Mouse (Mus musculus): ENCODE measurements at regions not wholly inside any gene's neighbourhood (a gene's known extent, or its start where the extent isn't known, plus 50 kb on each side); places are given as distances from the start of the nearest gene placed in this dataset.

GRCm38 (mm10) chr11:112545231-112546010 is 236.6 kb upstream of the Sox9 start:
- in situ Hi-C loops (cut with MboI, MseI) = no loop called here

- in situ Hi-C loops (cut with MboI, MseI) = no loop called here
Measured at GRCm38 (mm10) chr11:112546162-112546561, 235.9 kb upstream of the Sox9 start.

- in situ Hi-C loops (cut with MboI, MseI) = loop anchor here in 1 of 2 experiments (10.0 kb wide), 1 partner anchor 1308 kb away; no protein-coding TSS in a partner anchor
Measured at GRCm38 (mm10) chr11:112552838-112553237, 229.2 kb upstream of the Sox9 start.

- in situ Hi-C loops (cut with MboI, MseI) = no loop called here
Measured at GRCm38 (mm10) chr11:112563027-112563426, 219.0 kb upstream of the Sox9 start.

- in situ Hi-C loops (cut with MboI, MseI) = no loop called here
Measured at GRCm38 (mm10) chr11:112564706-112565215, 217.3 kb upstream of the Sox9 start.

GRCm38 (mm10) chr11:112566071-112566470 is 216.0 kb upstream of the Sox9 start:
- in situ Hi-C loops (cut with MboI, MseI) = no loop called here

GRCm38 (mm10) chr11:112587386-112587785 is 194.6 kb upstream of the Sox9 start:
- in situ Hi-C loops (cut with MboI, MseI) = no loop called here

GRCm38 (mm10) chr11:112588088-112588487 is 193.9 kb upstream of the Sox9 start:
- in situ Hi-C loops (cut with MboI, MseI) = no loop called here

- in situ Hi-C loops (cut with MboI, MseI) = no loop called here
Measured at GRCm38 (mm10) chr11:112590214-112590613, 191.8 kb upstream of the Sox9 start.

GRCm38 (mm10) chr11:112592411-112593020 is 189.5 kb upstream of the Sox9 start:
- in situ Hi-C loops (cut with MboI, MseI) = no loop called here

- in situ Hi-C loops (cut with MboI, MseI) = no loop called here
Measured at GRCm38 (mm10) chr11:112593821-112594220, 188.2 kb upstream of the Sox9 start.

- in situ Hi-C loops (cut with MboI, MseI) = loop anchor here in 1 of 2 experiments (10.0 kb wide), 1 partner anchor 313 kb away; no protein-coding TSS in a partner anchor
Measured at GRCm38 (mm10) chr11:112607359-112607758, 174.7 kb upstream of the Sox9 start.

GRCm38 (mm10) chr11:112609277-112609676 is 172.7 kb upstream of the Sox9 start:
- in situ Hi-C loops (cut with MboI, MseI) = loop anchor here in 1 of 2 experiments (10.0 kb wide), 1 partner anchor 314 kb away; no protein-coding TSS in a partner anchor

GRCm38 (mm10) chr11:112611073-112611472 is 171.0 kb upstream of the Sox9 start:
- in situ Hi-C loops (cut with MboI, MseI) = loop anchor here in 1 of 2 experiments (10.0 kb wide), 1 partner anchor 554 kb away; no protein-coding TSS in a partner anchor

- in situ Hi-C loops (cut with MboI, MseI) = loop anchor here in 1 of 2 experiments (10.0 kb wide), 1 partner anchor 549 kb away; no protein-coding TSS in a partner anchor
Measured at GRCm38 (mm10) chr11:112615629-112616028, 166.4 kb upstream of the Sox9 start.

- in situ Hi-C loops (cut with MboI, MseI) = loop anchor here in 1 of 2 experiments (10.0 kb wide), 1 partner anchor 548 kb away; no protein-coding TSS in a partner anchor
Measured at GRCm38 (mm10) chr11:112616942-112617341, 165.1 kb upstream of the Sox9 start.

- in situ Hi-C loops (cut with MboI, MseI) = no loop called here
Measured at GRCm38 (mm10) chr11:112620916-112621315, 161.1 kb upstream of the Sox9 start.

- in situ Hi-C loops (cut with MboI, MseI) = no loop called here
Measured at GRCm38 (mm10) chr11:112621385-112622120, 160.5 kb upstream of the Sox9 start.

GRCm38 (mm10) chr11:112649298-112649697 is 132.7 kb upstream of the Sox9 start:
- in situ Hi-C loops (cut with MboI, MseI) = no loop called here

GRCm38 (mm10) chr11:112657410-112658159 is 124.4 kb upstream of the Sox9 start:
- in situ Hi-C loops (cut with MboI, MseI) = no loop called here

GRCm38 (mm10) chr11:112659911-112660310 is 122.1 kb upstream of the Sox9 start:
- in situ Hi-C loops (cut with MboI, MseI) = loop anchor here in 1 of 2 experiments (10.0 kb wide), 1 partner anchor 705 kb away; no protein-coding TSS in a partner anchor

Data from T-helper 17 cell (primary cell).